Mouse (Mus musculus): ENCODE measurements at regions not wholly inside any gene's neighbourhood (a gene's known extent, or its start where the extent isn't known, plus 50 kb on each side); places are given as distances from the start of the nearest gene placed in this dataset.

GRCm38 (mm10) chr14:48046094-48046493, 74.5 kb upstream of the Peli2 start:
- Histone ChIP-seq H3K4me1 (ENCODE audit: control insufficient read depth in 2 of 2, insufficient read depth in 2 of 2, low read length in 2 of 2, poor library complexity in 1 of 2) (no peaks in the 10 kb centered on the region), H3K9me3 (ENCODE audit: control insufficient read depth, insufficient read depth, low read depth, low read length) (no peaks in the 10 kb centered on the region), H3K36me3 (ENCODE audit: control insufficient read depth, insufficient read depth, low read length, poor library complexity, severe bottlenecking) (no peaks in the 10 kb centered on the region), H3K4me3 (ENCODE audit: insufficient read depth in 1 of 2, low read depth in 1 of 2, low read length in 2 of 2, poor library complexity in 1 of 2, severe bottlenecking in 1 of 2) (no peak overlapping the region), H3K27ac (ENCODE audit: insufficient read depth, low read depth, low read length, poor library complexity, severe bottlenecking) (no peak overlapping the region), H3K9ac (ENCODE audit: insufficient read depth, low read depth, low read length, poor library complexity, severe bottlenecking) (no peak overlapping the region)
- TF ChIP-seq ZNF384 (IDR thresholded peaks at IDR 0.05; ENCODE audit: low read depth, low read length) (no peak), HCFC1 (IDR thresholded peaks at IDR 0.05; ENCODE audit: borderline replicate concordance, insufficient read depth, low read length) (no peak), MAFK (IDR thresholded peaks at IDR 0.05; ENCODE audit: insufficient read depth, low read depth, low read length) (no peak), ZC3H11A (IDR thresholded peaks at IDR 0.05; ENCODE audit: borderline replicate concordance, low read depth, low read length) (no peak), CHD2 (IDR thresholded peaks at IDR 0.05; ENCODE audit: low read depth, low read length) (no peak)
- in situ Hi-C loops (cut with MboI; ENCODE audit: low sequenced_read_pairs in 2 of 2, unreplicated experiment in 2 of 2) = no loop called here
- DNase-seq (ENCODE audit: low read depth, low spot score) = no peak

DNA sequence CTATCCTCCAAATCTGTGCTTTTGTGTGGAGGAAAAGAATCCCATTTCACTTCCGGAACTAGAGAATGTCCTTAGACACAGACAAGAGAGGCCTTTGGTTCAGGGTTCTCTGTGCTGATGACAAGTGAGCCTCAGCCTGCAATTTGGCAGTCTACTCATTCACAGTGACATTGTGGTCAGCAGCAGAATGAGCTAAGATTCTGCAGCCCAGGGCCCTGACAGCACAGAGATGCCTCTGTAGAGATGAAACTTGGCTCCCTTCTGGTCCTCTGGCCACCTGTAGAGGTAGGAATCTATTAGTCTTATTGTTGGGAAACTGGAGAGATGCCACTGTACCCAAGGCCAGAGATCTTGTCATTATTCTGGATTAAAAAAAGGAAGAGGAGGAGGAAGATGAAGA, 73.8 kb upstream of the Peli2 start:
- no peak overlapping the region for H3K4me3 ChIP-seq (ENCODE audit: insufficient read depth in 1 of 2, low read depth in 1 of 2, low read length in 2 of 2, poor library complexity in 1 of 2, severe bottlenecking in 1 of 2)
- in situ Hi-C loops (cut with MboI; ENCODE audit: low sequenced_read_pairs in 2 of 2, unreplicated experiment in 2 of 2) = no loop called here
- DNase-seq (ENCODE audit: low read depth, low spot score) = no peak

DNA sequence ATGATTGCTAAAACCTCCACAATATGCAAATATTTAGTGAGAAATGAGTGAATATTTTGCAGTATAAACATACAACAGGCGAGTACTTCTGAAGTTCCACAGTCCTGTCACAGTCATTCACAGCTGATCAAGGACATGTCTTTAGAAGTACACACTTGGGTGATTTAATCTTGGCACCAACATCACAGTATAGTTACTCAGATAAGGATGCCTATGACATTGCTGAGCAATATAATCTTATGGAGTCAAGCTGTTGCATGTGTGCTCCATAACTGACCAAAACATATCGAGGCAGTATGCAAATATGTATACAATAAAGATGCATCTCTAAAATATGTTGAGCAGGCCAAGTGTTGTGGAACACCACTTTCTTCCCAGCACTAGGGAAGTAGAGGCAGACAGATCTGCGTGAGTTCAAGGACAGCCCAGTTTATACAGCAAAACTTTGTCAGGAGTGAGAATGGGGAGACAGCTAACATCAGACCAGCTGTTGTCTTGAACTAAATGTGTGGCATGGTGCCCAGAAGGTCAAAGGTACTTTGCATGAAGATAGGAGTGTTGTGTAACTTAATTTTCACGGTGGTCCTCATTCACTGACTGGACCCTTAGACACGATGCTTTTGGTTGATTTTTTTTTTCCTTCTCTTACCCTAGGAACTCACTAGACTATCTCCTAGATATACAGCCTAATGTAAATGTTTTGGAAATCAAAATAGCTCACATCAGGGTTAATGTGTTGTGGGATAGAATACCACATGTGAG, 70.7 kb upstream of the Peli2 start:
- in situ Hi-C loops (cut with MboI; ENCODE audit: low sequenced_read_pairs in 2 of 2, unreplicated experiment in 2 of 2) = no loop called here
- TF ChIP-seq ZC3H11A (IDR thresholded peaks at IDR 0.05; ENCODE audit: borderline replicate concordance, low read depth, low read length) (no peak), CHD2 (IDR thresholded peaks at IDR 0.05; ENCODE audit: low read depth, low read length) (no peak), HCFC1 (IDR thresholded peaks at IDR 0.05; ENCODE audit: borderline replicate concordance, insufficient read depth, low read length) (no peak), MAFK (IDR thresholded peaks at IDR 0.05; ENCODE audit: insufficient read depth, low read depth, low read length) (no peak), ZNF384 (IDR thresholded peaks at IDR 0.05; ENCODE audit: low read depth, low read length) (no peak)
- no peaks in the 10 kb centered on the region for H3K4me1 ChIP-seq (ENCODE audit: control insufficient read depth in 2 of 2, insufficient read depth in 2 of 2, low read length in 2 of 2, poor library complexity in 1 of 2)

More for the DNA sequence above, 73.8 kb upstream of the Peli2 start:
- no peaks in the 10 kb centered on the region for H3K4me1 ChIP-seq (ENCODE audit: control insufficient read depth in 2 of 2, insufficient read depth in 2 of 2, low read length in 2 of 2, poor library complexity in 1 of 2)
- H3K36me3 ChIP-seq (ENCODE audit: control insufficient read depth, insufficient read depth, low read length, poor library complexity, severe bottlenecking) = no peaks in the 10 kb centered on the region
- no peaks in the 10 kb centered on the region for H3K9me3 ChIP-seq (ENCODE audit: control insufficient read depth, insufficient read depth, low read depth, low read length)
- no peak overlapping the region for H3K27ac ChIP-seq (ENCODE audit: insufficient read depth, low read depth, low read length, poor library complexity, severe bottlenecking)
- H3K9ac ChIP-seq (ENCODE audit: insufficient read depth, low read depth, low read length, poor library complexity, severe bottlenecking) = no peak overlapping the region
- no peak for TF ChIP-seq HCFC1 (IDR thresholded peaks at IDR 0.05; ENCODE audit: borderline replicate concordance, insufficient read depth, low read length)
- TF ChIP-seq ZC3H11A (IDR thresholded peaks at IDR 0.05; ENCODE audit: borderline replicate concordance, low read depth, low read length) = no peak
- no peak for TF ChIP-seq MAFK (IDR thresholded peaks at IDR 0.05; ENCODE audit: insufficient read depth, low read depth, low read length)
- TF ChIP-seq CHD2 (IDR thresholded peaks at IDR 0.05; ENCODE audit: low read depth, low read length) = no peak
- no peak for TF ChIP-seq ZNF384 (IDR thresholded peaks at IDR 0.05; ENCODE audit: low read depth, low read length)

GRCm38 (mm10) chr14:48050460-48050760, 70.2 kb upstream of the Peli2 start:
- H3K9ac ChIP-seq (ENCODE audit: insufficient read depth, low read depth, low read length, poor library complexity, severe bottlenecking) = no peak overlapping the region
- DNase-seq (ENCODE audit: low read depth, low spot score) = no peak
- no peak overlapping the region for H3K27ac ChIP-seq (ENCODE audit: insufficient read depth, low read depth, low read length, poor library complexity, severe bottlenecking)
- no peak for TF ChIP-seq ZNF384 (IDR thresholded peaks at IDR 0.05; ENCODE audit: low read depth, low read length)
- no peaks in the 10 kb centered on the region for H3K4me1 ChIP-seq (ENCODE audit: control insufficient read depth in 2 of 2, insufficient read depth in 2 of 2, low read length in 2 of 2, poor library complexity in 1 of 2)
- no peak overlapping the region for H3K4me3 ChIP-seq (ENCODE audit: insufficient read depth in 1 of 2, low read depth in 1 of 2, low read length in 2 of 2, poor library complexity in 1 of 2, severe bottlenecking in 1 of 2)
- in situ Hi-C loops (cut with MboI; ENCODE audit: low sequenced_read_pairs in 2 of 2, unreplicated experiment in 2 of 2) = no loop called here
- H3K36me3 ChIP-seq (ENCODE audit: control insufficient read depth, insufficient read depth, low read length, poor library complexity, severe bottlenecking) = no peaks in the 10 kb centered on the region
- no peaks in the 10 kb centered on the region for H3K9me3 ChIP-seq (ENCODE audit: control insufficient read depth, insufficient read depth, low read depth, low read length)

More for the DNA sequence above, 70.7 kb upstream of the Peli2 start:
- Histone ChIP-seq H3K27ac (ENCODE audit: insufficient read depth, low read depth, low read length, poor library complexity, severe bottlenecking) (no peak overlapping the region), H3K4me3 (ENCODE audit: insufficient read depth in 1 of 2, low read depth in 1 of 2, low read length in 2 of 2, poor library complexity in 1 of 2, severe bottlenecking in 1 of 2) (no peak overlapping the region), H3K9ac (ENCODE audit: insufficient read depth, low read depth, low read length, poor library complexity, severe bottlenecking) (no peak overlapping the region), H3K36me3 (ENCODE audit: control insufficient read depth, insufficient read depth, low read length, poor library complexity, severe bottlenecking) (no peaks in the 10 kb centered on the region), H3K9me3 (ENCODE audit: control insufficient read depth, insufficient read depth, low read depth, low read length) (no peaks in the 10 kb centered on the region)
- DNase-seq (ENCODE audit: low read depth, low spot score) = no peak

- Histone ChIP-seq H3K4me1 (ENCODE audit: control insufficient read depth in 2 of 2, insufficient read depth in 2 of 2, low read length in 2 of 2, poor library complexity in 1 of 2) (no peaks in the 10 kb centered on the region), H3K4me3 (ENCODE audit: insufficient read depth in 1 of 2, low read depth in 1 of 2, low read length in 2 of 2, poor library complexity in 1 of 2, severe bottlenecking in 1 of 2) (no peak overlapping the region), H3K9ac (ENCODE audit: insufficient read depth, low read depth, low read length, poor library complexity, severe bottlenecking) (no peak overlapping the region), H3K36me3 (ENCODE audit: control insufficient read depth, insufficient read depth, low read length, poor library complexity, severe bottlenecking) (no peaks in the 10 kb centered on the region), H3K9me3 (ENCODE audit: control insufficient read depth, insufficient read depth, low read depth, low read length) (no peaks in the 10 kb centered on the region), H3K27ac (ENCODE audit: insufficient read depth, low read depth, low read length, poor library complexity, severe bottlenecking) (no peak overlapping the region)
- in situ Hi-C loops (cut with MboI; ENCODE audit: low sequenced_read_pairs in 2 of 2, unreplicated experiment in 2 of 2) = no loop called here
- DNase-seq (ENCODE audit: low read depth, low spot score) = no peak
- TF ChIP-seq HCFC1 (IDR thresholded peaks at IDR 0.05; ENCODE audit: borderline replicate concordance, insufficient read depth, low read length) = no peak
- no peak for TF ChIP-seq ZC3H11A (IDR thresholded peaks at IDR 0.05; ENCODE audit: borderline replicate concordance, low read depth, low read length)
- no peak for TF ChIP-seq CHD2 (IDR thresholded peaks at IDR 0.05; ENCODE audit: low read depth, low read length)
- no peak for TF ChIP-seq MAFK (IDR thresholded peaks at IDR 0.05; ENCODE audit: insufficient read depth, low read depth, low read length)
- no peak for TF ChIP-seq ZNF384 (IDR thresholded peaks at IDR 0.05; ENCODE audit: low read depth, low read length)
Measured at GRCm38 (mm10) chr14:48051971-48052370, 68.7 kb upstream of the Peli2 start.

Data from ES-E14 (cell line).